In genomic region chr10:115383644-115384220, GRCm38 (mm10) we compare ENCODE assay signal across 8 mouse cellular contexts. TPM values are rescaled to one million over a fixed set of nuclear protein-coding genes. Genes with fewer than 3 reads are reported as not detected.
DNase-seq lines count a peak whose midpoint lies in the region; ATAC-seq and TF ChIP-seq lines count a peak whose summit lies in the region.

No protein-coding gene starts in this region.

- H3K4me3 ChIP-seq in thymus, adult 2 months (ENCODE audit: control insufficient read depth, insufficient read depth, low read length), result peak overlapping the region; percentile 73

- TF ChIP-seq POLR2A in thymus, adult 2 months (IDR thresholded peaks at IDR 0.05; ENCODE audit: control insufficient read depth, extremely low read depth, insufficient read depth, low read length, poor library complexity), result no peak

- no peak for TF ChIP-seq CTCF in thymus, adult 2 months (IDR thresholded peaks at IDR 0.05; ENCODE audit: borderline replicate concordance, control insufficient read depth, extremely low read depth, insufficient read depth, low read length, poor library complexity)

- 2% methylated on average over 15 of the region's 15 CpGs for WGBS in thymus, adult 2 months
- WGBS in large intestine, adult 2 months, result under 1% methylated on average over 15 of the region's 15 CpGs

- ATAC-seq in CD4-positive, CD25-positive, alpha-beta regulatory T cell, adult 4 months, result no peak

- peak overlapping the region; percentile 64 for H3K27ac ChIP-seq in thymus, adult 2 months (ENCODE audit: control insufficient read depth, insufficient read depth, low read length)

- no peaks in the 10 kb centered on the region for H3K36me3 ChIP-seq in thymus, adult 2 months (ENCODE audit: control insufficient read depth, insufficient read depth, low read length)

- H3K27me3 ChIP-seq in thymus, adult 2 months (ENCODE audit: control insufficient read depth, insufficient read depth, low read length), result no peaks in the 10 kb centered on the region

- peaks cover 4% of the 10 kb centered on the region for H3K4me1 ChIP-seq in thymus, adult 2 months (replicated peaks; ENCODE audit: control insufficient read depth, insufficient read depth, low read length)

- peak; percentile 29 for DNase-seq in CD4-positive, CD25-positive, alpha-beta regulatory T cell, adult 2 months (ENCODE audit: low read depth, low spot score)
- DNase-seq in thymus, adult 2 months, result no peak
- no peak for DNase-seq in thymus, postnatal 36 days
- DNase-seq in large intestine, adult 2 months (ENCODE audit: low read depth, low spot score), result peak; percentile 18
- DNase-seq in retina, embryonic 14.5 days (ENCODE audit: low spot score), result peak; percentile 38
- DNase-seq in right cerebral cortex, adult 2 months (ENCODE audit: low spot score in 2 of 2), result no peak
- DNase-seq in right cerebral cortex, postnatal 25 days, result no peak

RNA-seq across cellular contexts. Expression of gene Thap2, which starts 0.5 kb away (rescaled TPM):
- polyA plus RNA-seq in CD4-positive, CD25-positive, alpha-beta regulatory T cell, adult 4 months (2017; shearing (Covaris generic)), result 10 to 100 TPM; 12.2 to 16.8 TPM
- polyA plus RNA-seq in thymus, adult 2 months (2012; rRNA removed), result 9.1 and 9.8 TPM in 2 replicates
- 3.0 and 4.5 TPM in 2 replicates for polyA plus RNA-seq in large intestine, adult 2 months (2012; rRNA removed)

RNA-seq across cellular contexts. Expression of gene Zfc3h1, which starts 1.0 kb away (rescaled TPM):
- polyA plus RNA-seq in CD4-positive, CD25-positive, alpha-beta regulatory T cell, adult 4 months (2017; shearing (Covaris generic)), result 10 to 100 TPM; 33.8 to 39.0 TPM
- polyA plus RNA-seq in thymus, adult 2 months (2012; rRNA removed), result 32.7 and 46.8 TPM in 2 replicates
- 17.8 and 20.7 TPM in 2 replicates for polyA plus RNA-seq in large intestine, adult 2 months (2012; rRNA removed)

RNA-seq across cellular contexts. Expression of gene Tmem19, which starts 21.4 kb away (rescaled TPM):
- polyA plus RNA-seq in CD4-positive, CD25-positive, alpha-beta regulatory T cell, adult 4 months (2017; shearing (Covaris generic)), result 10 to 100 TPM; 50.9 to 54.8 TPM
- polyA plus RNA-seq in thymus, adult 2 months (2012; rRNA removed), result 28.5 and 31.1 TPM in 2 replicates
- polyA plus RNA-seq in large intestine, adult 2 months (2012; rRNA removed), result 28.4 and 30.1 TPM in 2 replicates

Comparison
In these comparisons a context has a peak if more than half of its experiments do, and no peak if none do; other contexts are left out.
1. DNase-seq: peak in CD4-positive, CD25-positive, alpha-beta regulatory T cell, adult 2 months (single experiment), large intestine, adult 2 months (single experiment) and retina, embryonic 14.5 days (single experiment); none in thymus, adult 2 months (single experiment), thymus, postnatal 36 days (0 of 2), right cerebral cortex, adult 2 months (0 of 2) and right cerebral cortex, postnatal 25 days (single experiment).